Mouse (Mus musculus) urinary bladder, adult 18-20 months (tissue): ENCODE measurements around the gene Pimreg.

ENCODE experiments used
- DNase-seq, 2 experiments: peaks; one replicate each; pipeline ENCODE4 v3.0.0; 2022; ENCODE audit warnings: low spot score in 2 of 2, mixed read lengths in 2 of 2

Gene Pimreg

GRCm38 (mm10) chr11:72041768-72042607 lies at the start of gene Pimreg:
Gene Pimreg (plus strand): TSS chr11:72042032.
- peak; percentile 42 to 65 for DNase-seq

- no peak for DNase-seq
These were observed 49.4 kb upstream of the Pimreg start for GRCm38 (mm10) chr11:71992438-71992837.

GRCm38 (mm10) chr11:71995968-71996511 lies 45.8 kb upstream of the Pimreg start:
- peak; percentile 21 to 64 for DNase-seq

GRCm38 (mm10) chr11:71996805-71997204 lies 45.0 kb upstream of the Pimreg start:
- no peak for DNase-seq

GRCm38 (mm10) chr11:72000194-72000593 lies 41.6 kb upstream of the Pimreg start:
- no peak for DNase-seq

GRCm38 (mm10) chr11:72002138-72002853 lies 39.5 kb upstream of the Pimreg start:
- no peak for DNase-seq

- DNase-seq: no peak
These were observed 38.7 kb upstream of the Pimreg start for GRCm38 (mm10) chr11:72003171-72003570.

GRCm38 (mm10) chr11:72005547-72005946 lies 36.3 kb upstream of the Pimreg start:
- DNase-seq: no peak

GRCm38 (mm10) chr11:72010367-72010766 lies 31.5 kb upstream of the Pimreg start:
- DNase-seq: no peak

GRCm38 (mm10) chr11:72010940-72011722 lies 30.7 kb upstream of the Pimreg start:
- DNase-seq: peak in 1 of 2 experiments; percentile 50

GRCm38 (mm10) chr11:72011955-72012354 lies 29.9 kb upstream of the Pimreg start:
- no peak for DNase-seq

- no peak for DNase-seq
These were observed 27.2 kb upstream of the Pimreg start for GRCm38 (mm10) chr11:72014674-72015073.

- no peak for DNase-seq
These were observed 25.1 kb upstream of the Pimreg start for GRCm38 (mm10) chr11:72016518-72017252.

- no peak for DNase-seq
These were observed 24.6 kb upstream of the Pimreg start for GRCm38 (mm10) chr11:72017253-72017601.

GRCm38 (mm10) chr11:72021015-72021414 lies 20.8 kb upstream of the Pimreg start:
- DNase-seq: no peak

GRCm38 (mm10) chr11:72022827-72023226 lies 19.0 kb upstream of the Pimreg start:
- DNase-seq: no peak

- no peak for DNase-seq
These were observed 18.3 kb upstream of the Pimreg start for GRCm38 (mm10) chr11:72023581-72023980.

GRCm38 (mm10) chr11:72024193-72024781 lies 17.5 kb upstream of the Pimreg start:
- peak in 1 of 2 experiments; percentile 35 for DNase-seq

GRCm38 (mm10) chr11:72025843-72026242 lies 16.0 kb upstream of the Pimreg start:
- DNase-seq: no peak

GRCm38 (mm10) chr11:72026516-72026915 lies 15.3 kb upstream of the Pimreg start:
- no peak for DNase-seq

- no peak for DNase-seq
These were observed 14.0 kb upstream of the Pimreg start for GRCm38 (mm10) chr11:72027836-72028235.
